Mouse (Mus musculus): ENCODE measurements around the gene Kmt2e. TPM values are rescaled to one million over a fixed set of nuclear protein-coding genes. Genes with fewer than 3 reads are reported as not detected.

The Kmt2e gene
- total and polyA plus RNA-seq, 3 experiments = 14.4 to 48.5 (median 38.1) TPM

DNA sequence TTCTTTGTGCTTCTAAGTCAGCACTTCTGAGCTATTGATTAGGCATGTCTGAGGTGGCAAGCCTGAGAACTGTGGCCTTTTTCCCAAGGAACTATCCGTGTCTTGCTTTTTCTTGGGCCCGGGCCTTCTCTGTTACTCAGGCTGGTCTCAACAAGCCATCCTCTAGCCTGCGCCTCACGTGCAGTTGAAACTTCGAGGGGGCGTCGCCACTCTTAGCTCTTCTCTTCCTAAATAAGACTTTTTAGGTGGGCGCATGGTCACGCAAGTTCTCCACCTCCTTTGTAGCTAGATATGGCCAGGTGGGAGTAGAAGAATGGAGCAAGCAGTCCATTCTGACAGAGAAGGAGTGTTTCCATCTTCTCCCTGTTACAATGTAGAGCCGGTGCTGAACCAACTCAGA is 22.6 kb upstream of the Kmt2e start:
- Histone ChIP-seq H3K27me3 (ENCODE audit: control insufficient read depth, insufficient read depth, low read length) (no peaks in the 10 kb centered on the region), H3K36me3 (ENCODE audit: control insufficient read depth, insufficient read depth, low read length) (peaks cover 63% of the 10 kb centered on the region), H3K4me3 (no peak overlapping the region), H3K9ac (ENCODE audit: low read depth, low read length) (no peak overlapping the region), H3K4me1 (ENCODE audit: control insufficient read depth, insufficient read depth, low read length) (peaks cover 56% of the 10 kb centered on the region), H3K27ac (peak overlapping the region; percentile 97), H3K79me2 (replicated peaks; ENCODE audit: control insufficient read depth, insufficient read depth, low read length) (0 out of 2 replicates have a peak, but pooled peaks cover 1% of the 10 kb centered on the region)
- TF ChIP-seq POLR2A (IDR thresholded peaks at IDR 0.05; ENCODE audit: insufficient read depth, low read depth, low read length) = no peak
- no peak for TF ChIP-seq EP300 (IDR thresholded peaks at IDR 0.05; ENCODE audit: insufficient read depth, low read depth, low read length)
- no peak for TF ChIP-seq CTCF (IDR thresholded peaks at IDR 0.05)
- WGBS = 90% methylated on average over 10 of the region's 10 CpGs
- intact Hi-C loops (cut with DNase I) = loop anchor here (2.0 to 5.0 kb wide), 2 partner anchors 159 to 197 kb away; no protein-coding TSS in a partner anchor
- DNase-seq = no peak

- Histone ChIP-seq H3K27ac (peak overlapping the region; percentile 97), H3K36me3 (ENCODE audit: control insufficient read depth, insufficient read depth, low read length) (peaks cover 69% of the 10 kb centered on the region), H3K27me3 (ENCODE audit: control insufficient read depth, insufficient read depth, low read length) (no peaks in the 10 kb centered on the region), H3K4me3 (no peak overlapping the region), H3K79me2 (replicated peaks; ENCODE audit: control insufficient read depth, insufficient read depth, low read length) (peaks cover 3% of the 10 kb centered on the region; the same call in 1 of the 2 replicates), H3K9ac (ENCODE audit: low read depth, low read length) (no peak overlapping the region), H3K4me1 (ENCODE audit: control insufficient read depth, insufficient read depth, low read length) (peaks cover 60% of the 10 kb centered on the region)
- TF ChIP-seq CTCF (IDR thresholded peaks at IDR 0.05) = no peak
- DNase-seq = no peak
- intact Hi-C loops (cut with DNase I) = loop anchor here (5.0 kb wide), 1 partner anchor 160 kb away; no protein-coding TSS in a partner anchor
- 42% methylated on average over 5 of the region's 5 CpGs for WGBS
These were observed 21.8 kb upstream of the Kmt2e start for GRCm38 (mm10) chr5:23412247-23412948.

DNA sequence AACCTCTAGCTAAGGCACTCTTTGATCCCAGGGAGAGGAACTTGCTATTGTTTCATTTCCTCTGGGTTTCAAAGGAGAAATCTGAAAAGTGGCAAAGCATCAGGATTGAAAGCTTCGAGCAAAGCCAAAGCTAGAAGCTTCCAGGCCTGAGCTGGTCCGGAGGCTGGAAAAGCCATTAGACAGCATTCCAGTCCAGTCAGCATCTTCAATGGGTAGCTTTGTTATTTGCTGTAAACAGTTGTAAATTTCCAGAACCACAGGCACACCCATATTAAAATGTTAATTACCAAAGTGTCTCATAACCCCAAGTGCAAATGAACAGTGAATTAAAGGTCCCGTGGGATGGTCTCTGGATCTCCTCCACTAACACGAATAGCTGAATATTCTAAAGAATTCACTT is 21.2 kb upstream of the Kmt2e start:
- intact Hi-C loops (cut with DNase I) = loop anchor here (5.0 kb wide), 1 partner anchor 161 kb away; no protein-coding TSS in a partner anchor
- H3K4me1 ChIP-seq (ENCODE audit: control insufficient read depth, insufficient read depth, low read length) = peaks cover 59% of the 10 kb centered on the region
- no peaks in the 10 kb centered on the region for H3K27me3 ChIP-seq (ENCODE audit: control insufficient read depth, insufficient read depth, low read length)
- peaks cover 68% of the 10 kb centered on the region for H3K36me3 ChIP-seq (ENCODE audit: control insufficient read depth, insufficient read depth, low read length)
- WGBS = 33% methylated on average over 4 of the region's 4 CpGs
- H3K27ac ChIP-seq = peak overlapping the region; percentile 97
- peak in 1 of 2 experiments; percentile 54 for DNase-seq
- peaks cover 3% of the 10 kb centered on the region; the same call in 1 of the 2 replicates for H3K79me2 ChIP-seq (replicated peaks; ENCODE audit: control insufficient read depth, insufficient read depth, low read length)
- H3K9ac ChIP-seq (ENCODE audit: low read depth, low read length) = no peak overlapping the region
- no peak overlapping the region for H3K4me3 ChIP-seq
- peak; percentile 78; the same call in 1 of the 2 replicates for TF ChIP-seq EP300 (IDR thresholded peaks at IDR 0.05; ENCODE audit: insufficient read depth, low read depth, low read length)
- TF ChIP-seq CTCF (IDR thresholded peaks at IDR 0.05) = no peak
- no peak for TF ChIP-seq POLR2A (IDR thresholded peaks at IDR 0.05; ENCODE audit: insufficient read depth, low read depth, low read length)

DNA sequence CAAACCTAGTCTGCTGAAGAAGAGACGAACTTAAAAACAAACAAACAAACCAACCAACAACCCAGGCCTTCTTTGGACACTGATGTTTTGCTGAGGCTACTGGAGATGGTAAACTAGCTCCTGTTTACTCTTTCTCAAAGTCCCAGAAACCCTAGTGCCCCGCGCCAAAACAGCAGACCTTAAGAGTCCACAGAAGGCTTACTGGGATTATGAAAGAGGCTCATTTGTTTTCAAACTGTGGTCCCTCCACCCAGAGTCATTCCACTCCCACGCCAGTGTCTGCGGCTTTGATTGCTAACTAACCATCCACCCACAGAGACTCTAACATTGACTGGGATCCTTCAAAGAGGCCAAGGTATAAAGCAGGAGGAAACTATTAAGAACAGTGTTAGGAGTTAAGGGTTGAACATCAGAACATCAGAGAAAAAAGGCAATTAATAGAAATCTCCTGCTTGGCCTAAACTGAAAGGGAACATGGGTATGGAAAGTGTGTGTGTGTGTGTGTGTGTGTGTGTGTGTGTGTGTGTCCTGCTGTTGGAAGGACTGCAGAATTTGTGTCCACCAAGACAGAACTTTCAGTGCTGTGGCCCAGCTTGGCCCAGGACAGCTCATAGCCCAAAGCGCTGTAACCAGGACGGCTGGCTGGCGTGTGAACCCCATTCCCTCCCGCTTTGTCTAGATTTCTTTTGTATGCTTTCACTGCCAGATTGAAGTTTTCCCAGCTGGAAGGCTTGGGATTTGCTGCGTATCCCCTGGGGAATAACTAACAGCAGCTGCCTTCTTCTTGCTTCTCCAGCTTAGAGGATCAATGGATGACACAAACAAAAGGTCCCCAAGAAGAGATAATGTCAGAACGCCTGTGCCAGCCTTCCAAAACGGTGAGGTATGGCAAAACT is 20.4 kb upstream of the Kmt2e start:
- 28% methylated on average over 12 of the region's 12 CpGs for WGBS
- Histone ChIP-seq H3K9ac (ENCODE audit: low read depth, low read length) (peak overlapping the region; percentile 26), H3K36me3 (ENCODE audit: control insufficient read depth, insufficient read depth, low read length) (peaks cover 67% of the 10 kb centered on the region), H3K4me3 (no peak overlapping the region), H3K27ac (peak overlapping the region; percentile 97), H3K4me1 (ENCODE audit: control insufficient read depth, insufficient read depth, low read length) (peaks cover 55% of the 10 kb centered on the region), H3K79me2 (replicated peaks; ENCODE audit: control insufficient read depth, insufficient read depth, low read length) (peaks cover 3% of the 10 kb centered on the region; the same call in 1 of the 2 replicates), H3K27me3 (ENCODE audit: control insufficient read depth, insufficient read depth, low read length) (no peaks in the 10 kb centered on the region)
- DNase-seq = peak; percentile 72 to 80
- TF ChIP-seq CTCF (IDR thresholded peaks at IDR 0.05) (no peak), EP300 (IDR thresholded peaks at IDR 0.05; ENCODE audit: insufficient read depth, low read depth, low read length) (peak; percentile 69), POLR2A (IDR thresholded peaks at IDR 0.05; ENCODE audit: insufficient read depth, low read depth, low read length) (peak; percentile 42; the same call in 1 of the 2 replicates)
- intact Hi-C loops (cut with DNase I) = loop anchor here (5.0 kb wide), 1 partner anchor 162 kb away; no protein-coding TSS in a partner anchor

- H3K4me3 ChIP-seq = no peak overlapping the region
- no peak overlapping the region for H3K9ac ChIP-seq (ENCODE audit: low read depth, low read length)
- no peak for TF ChIP-seq POLR2A (IDR thresholded peaks at IDR 0.05; ENCODE audit: insufficient read depth, low read depth, low read length)
- TF ChIP-seq CTCF (IDR thresholded peaks at IDR 0.05) = no peak
- no peak for TF ChIP-seq EP300 (IDR thresholded peaks at IDR 0.05; ENCODE audit: insufficient read depth, low read depth, low read length)
- WGBS = 24% methylated on average over 4 of the region's 4 CpGs
- DNase-seq = no peak
- H3K4me1 ChIP-seq (ENCODE audit: control insufficient read depth, insufficient read depth, low read length) = peaks cover 56% of the 10 kb centered on the region
- H3K36me3 ChIP-seq (ENCODE audit: control insufficient read depth, insufficient read depth, low read length) = peaks cover 66% of the 10 kb centered on the region
- peak overlapping the region; percentile 97 for H3K27ac ChIP-seq
- H3K79me2 ChIP-seq (replicated peaks; ENCODE audit: control insufficient read depth, insufficient read depth, low read length) = peaks cover 4% of the 10 kb centered on the region; the same call in 1 of the 2 replicates
- no peaks in the 10 kb centered on the region for H3K27me3 ChIP-seq (ENCODE audit: control insufficient read depth, insufficient read depth, low read length)
- intact Hi-C loops (cut with DNase I) = loop anchor here (5.0 kb wide), 3 partner anchors 58 to 243 kb away; no protein-coding TSS in a partner anchor
These were observed 19.6 kb upstream of the Kmt2e start for GRCm38 (mm10) chr5:23414490-23415126.

Data from heart, adult 2 months (tissue).